In the genomic region with DNA sequence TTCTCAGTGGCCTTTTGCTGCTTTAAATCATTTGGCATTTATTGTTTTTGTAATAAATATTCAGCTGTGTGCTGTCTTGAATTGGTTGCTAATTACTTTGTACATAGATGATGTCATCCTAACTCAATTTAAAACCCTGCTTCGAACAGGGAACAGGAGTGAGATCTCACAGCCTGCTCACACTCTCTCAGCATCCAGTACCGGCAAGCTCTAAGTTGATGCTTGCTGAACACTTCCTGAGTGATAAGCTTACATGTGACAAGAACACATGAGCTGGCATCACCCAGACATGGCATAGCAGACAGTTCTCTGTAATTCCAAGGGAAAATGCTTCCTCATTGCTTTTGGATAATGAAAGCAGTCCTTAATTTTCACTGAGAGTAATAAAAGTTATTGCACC, we compare ENCODE assay signal across 16 mouse cellular contexts. TPM values are rescaled to one million over a fixed set of nuclear protein-coding genes. Genes with fewer than 3 reads are reported as not detected.
"Had no signal": no experiment of that assay in that cellular context is flagged by ENCODE, and none has a peak within 500 bp of the region (broad histone marks: within the 10 kb centered on the region; RNA-seq: fewer than 3 reads in every experiment).

No protein-coding gene starts in this region.

- H3K36me3 ChIP-seq: limb, embryonic 12.5 days; liver, embryonic 13.5 days; lung, embryonic 15.5 days had no signal

- H3K4me3 ChIP-seq: layer of hippocampus, adult 2 months; limb, embryonic 12.5 days; liver, embryonic 13.5 days; lung, embryonic 15.5 days had no signal

- H3K4me1 ChIP-seq: limb, embryonic 12.5 days; liver, embryonic 13.5 days; lung, embryonic 15.5 days had no signal

- H3K9me3 ChIP-seq: limb, embryonic 12.5 days; liver, embryonic 13.5 days; lung, embryonic 15.5 days had no signal

- ATAC-seq: liver, postnatal 0 days had no signal

- DNase-seq: kidney, adult 9 months; kidney, postnatal 10 days; kidney, postnatal 4 days; liver; liver, embryonic 13.5 days; liver, postnatal 0 days; lung, postnatal 36 days; midbrain, embryonic 14.5 days; retina, postnatal 1 day; right cerebral cortex, postnatal 4 days; spleen, adult 18-20 months; thymus, adult 18-20 months; thymus, postnatal 25 days had no signal

- H3K27me3 ChIP-seq: limb, embryonic 12.5 days; liver, embryonic 13.5 days; lung, embryonic 15.5 days had no signal

- H3K9ac ChIP-seq: limb, embryonic 12.5 days; liver, embryonic 13.5 days; liver, postnatal 0 days; lung, embryonic 15.5 days had no signal

- H3K27ac ChIP-seq: layer of hippocampus, adult 2 months; limb, embryonic 12.5 days; liver, embryonic 13.5 days; lung, embryonic 15.5 days had no signal

- H3K4me2 ChIP-seq: limb, embryonic 12.5 days; liver, embryonic 13.5 days; lung, embryonic 15.5 days had no signal

RNA-seq across cellular contexts. Expression of a gene that starts 38.8 kb away (rescaled TPM):
- polyA plus RNA-seq: liver, postnatal 0 days had no signal

RNA-seq across cellular contexts. Expression of a gene that starts 44.8 kb away (rescaled TPM):
- polyA plus RNA-seq: liver, postnatal 0 days had no signal
